Mouse (Mus musculus) small intestine, adult 2 months (tissue): ENCODE results near the gene Tmem184a. TPM values are rescaled to one million over a fixed set of nuclear protein-coding genes. Genes with fewer than 3 reads are reported as not detected.
A peak's percentile ranks its signal among the peaks of the same experiment; 100 is the strongest.

Experiments
- H3K27ac ChIP-seq: fragments of 200-500 bp; 2 replicates; pipeline ENCODE4 v1.5.1; 2012; ENCODE audit warnings: low read depth, low read length, control low read depth, inconsistent platforms; ENCODE audit not compliant: insufficient read depth
- H3K27me3 ChIP-seq: fragments of 200-500 bp; 2 replicates; pipeline ENCODE4 v1.6.1; 2012; ENCODE audit warnings: mild to moderate bottlenecking, moderate library complexity, low read length, inconsistent platforms; ENCODE audit not compliant: control insufficient read depth, insufficient read depth
- H3K36me3 ChIP-seq: fragments of 200-500 bp; 2 replicates; pipeline ENCODE4 v1.6.1; 2012; ENCODE audit warnings: mild to moderate bottlenecking, low read length, control low read depth, inconsistent platforms; ENCODE audit not compliant: control insufficient read depth, insufficient read depth
- H3K4me1 ChIP-seq: fragments of 200-500 bp; 2 replicates; pipeline ENCODE4 v1.6.1; 2012; ENCODE audit warnings: low read length, inconsistent platforms, mixed read lengths; ENCODE audit not compliant: control insufficient read depth, insufficient read depth, insufficient read length
- H3K4me3 ChIP-seq: fragments of 200-500 bp; 2 replicates; pipeline ENCODE4 v1.5.1; 2012; ENCODE audit warnings: low read depth, mild to moderate bottlenecking, control low read depth, inconsistent platforms, low read length, moderate library complexity
- CTCF ChIP-seq: fragments of 200-500 bp; IDR thresholded peaks from 2 replicates; pipeline ENCODE4 v1.5.1; 2012; ENCODE audit warnings: low read depth, mild to moderate bottlenecking, control low read depth, inconsistent platforms, low read length, moderate library complexity, mixed read lengths; ENCODE audit not compliant: insufficient replicate concordance, insufficient read length; ENCODE audit errors: extremely low read depth
- POLR2A ChIP-seq: fragments of 200-500 bp; IDR thresholded peaks from 2 replicates; pipeline ENCODE4 v1.6.1; 2012; ENCODE audit warnings: low read depth, mild to moderate bottlenecking, control low read depth, inconsistent platforms, low read length, moderate library complexity
- WGBS: fragments of 180-500 bp; shearing (Covaris S2); methylation state at CpG from one replicate; pipeline ENCODE4 v1.1.7; 2018; 5-methylcytosine and 5-hydroxymethylcytosine counted together
- polyA plus RNA-seq: library from polyadenylated mRNA; depleted of rRNA; stranded (reverse); fragments of >200 nt; gene quantifications from 2 replicates; pipeline ENCODE4 v1.2.3, GENCODE M21; 2012

The Tmem184a gene
- polyA plus RNA-seq, 1 experiment, result 416 TPM

DNA sequence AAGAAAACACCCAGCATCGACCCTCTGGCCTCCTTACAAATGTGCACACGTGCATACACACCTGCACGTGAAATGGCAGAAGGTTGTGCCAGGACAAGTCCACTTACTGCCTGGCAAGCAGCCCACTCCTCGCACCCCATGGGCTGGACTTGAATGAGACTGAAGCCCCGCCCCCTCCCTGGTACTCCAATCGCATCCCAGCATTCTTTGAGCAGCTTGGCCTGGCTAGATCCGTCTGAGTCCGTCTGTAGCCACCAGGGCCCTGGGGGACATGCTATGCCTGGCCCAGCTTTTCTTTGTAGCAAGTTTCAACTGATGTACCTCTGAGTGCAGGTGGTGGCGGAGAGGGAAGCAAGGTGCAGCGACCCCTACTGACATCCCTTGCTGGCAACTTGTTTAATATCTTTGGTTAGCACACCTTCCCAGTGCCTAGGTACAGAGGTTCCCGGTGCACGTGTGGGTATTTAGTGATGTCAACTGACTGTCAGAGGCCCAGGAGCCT is 16.1 kb downstream of the Tmem184a start:
- H3K27me3 ChIP-seq, result no peaks in the 10 kb centered on the region
- H3K36me3 ChIP-seq, result peaks cover 69% of the 10 kb centered on the region
- H3K27ac ChIP-seq, result peak overlapping the region; percentile 90
- H3K4me3 ChIP-seq, result no peak overlapping the region
- WGBS, result 13% methylated on average over 12 of the region's 12 CpGs
- TF ChIP-seq CTCF, result peak; percentile 53; the same call in 1 of the 2 replicates
- no peak; the same call in 1 of the 2 replicates for TF ChIP-seq POLR2A
- H3K4me1 ChIP-seq, result peaks cover 21% of the 10 kb centered on the region

DNA sequence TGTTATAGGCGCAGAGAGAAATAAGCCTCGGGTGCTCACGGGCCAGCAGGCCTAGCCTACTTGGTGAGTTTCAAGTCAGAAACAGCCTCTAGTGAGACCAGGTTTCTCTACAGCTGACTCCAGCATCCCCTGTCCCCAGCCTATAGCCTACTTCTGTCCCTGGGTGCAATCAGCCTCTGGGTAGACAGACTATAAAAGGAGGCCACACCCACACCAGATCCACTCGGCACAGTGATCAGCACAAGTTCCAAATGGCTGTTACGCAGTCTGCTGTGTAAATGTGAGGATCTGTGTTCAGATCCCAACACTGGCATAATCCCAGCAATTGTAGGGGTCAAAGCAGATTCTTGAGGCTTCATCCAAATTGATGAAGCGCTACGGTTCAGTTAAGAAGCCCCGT is 16.6 kb downstream of the Tmem184a start:
- TF ChIP-seq POLR2A (no peak), CTCF (no peak)
- Histone ChIP-seq H3K27ac (no peak overlapping the region), H3K27me3 (no peaks in the 10 kb centered on the region), H3K4me1 (peaks cover 21% of the 10 kb centered on the region), H3K36me3 (peaks cover 67% of the 10 kb centered on the region), H3K4me3 (no peak overlapping the region)
- 58% methylated on average over 8 of the region's 8 CpGs for WGBS

DNA sequence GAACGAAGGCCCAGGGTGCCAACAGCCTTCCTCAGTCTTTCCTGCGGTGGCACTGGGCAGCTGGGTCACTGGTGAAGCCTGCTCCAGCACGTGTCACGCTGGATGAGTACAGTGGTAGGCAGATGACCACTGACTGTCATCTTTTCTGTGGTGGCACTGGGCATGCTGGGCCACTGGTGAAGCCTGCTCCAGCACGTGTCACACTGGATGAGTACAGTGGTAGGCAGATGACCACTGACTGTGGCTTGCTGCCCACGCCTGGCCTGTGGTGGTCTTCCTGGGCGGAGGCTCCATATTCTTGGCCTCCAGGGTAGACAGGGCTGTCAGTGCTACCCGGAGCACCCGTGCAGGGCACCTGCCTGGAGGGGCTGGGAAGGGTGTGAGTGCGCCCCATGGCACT is 17.8 kb downstream of the Tmem184a start:
- WGBS, result 89% methylated on average over 10 of the region's 10 CpGs
- H3K27ac ChIP-seq, result no peak overlapping the region

DNA sequence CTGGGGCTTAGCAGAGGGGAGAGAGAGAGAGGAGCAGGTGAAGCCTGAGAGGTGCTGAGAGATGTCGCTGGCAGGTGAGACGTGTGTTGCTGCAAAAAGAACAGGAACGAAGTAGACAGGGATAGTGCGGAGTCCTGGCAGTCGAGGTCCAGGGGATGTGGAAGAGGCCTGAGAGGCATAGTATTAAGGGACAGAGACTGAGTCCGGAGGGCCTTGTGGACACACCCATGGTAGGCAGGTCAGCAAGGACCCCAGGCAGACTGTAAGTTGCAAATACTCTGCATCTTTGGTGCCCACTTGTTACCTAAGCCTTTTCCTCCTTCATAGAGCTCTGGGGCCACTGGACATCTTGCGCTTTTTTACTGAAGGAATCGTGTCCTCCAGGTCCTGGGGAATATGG is 18.5 kb downstream of the Tmem184a start:
- H3K36me3 ChIP-seq, result peaks cover 49% of the 10 kb centered on the region
- no peaks in the 10 kb centered on the region for H3K27me3 ChIP-seq
- no peak overlapping the region for H3K27ac ChIP-seq
- WGBS, result 93% methylated on average over 8 of the region's 8 CpGs
- TF ChIP-seq POLR2A (no peak), CTCF (no peak)
- no peak overlapping the region for H3K4me3 ChIP-seq
- H3K4me1 ChIP-seq, result peaks cover 37% of the 10 kb centered on the region

More for the DNA sequence above, 17.8 kb downstream of the Tmem184a start:
- H3K4me3 ChIP-seq, result no peak overlapping the region
- peaks cover 32% of the 10 kb centered on the region for H3K4me1 ChIP-seq
- peaks cover 55% of the 10 kb centered on the region for H3K36me3 ChIP-seq
- no peak for TF ChIP-seq CTCF
- TF ChIP-seq POLR2A, result no peak
- no peaks in the 10 kb centered on the region for H3K27me3 ChIP-seq

DNA sequence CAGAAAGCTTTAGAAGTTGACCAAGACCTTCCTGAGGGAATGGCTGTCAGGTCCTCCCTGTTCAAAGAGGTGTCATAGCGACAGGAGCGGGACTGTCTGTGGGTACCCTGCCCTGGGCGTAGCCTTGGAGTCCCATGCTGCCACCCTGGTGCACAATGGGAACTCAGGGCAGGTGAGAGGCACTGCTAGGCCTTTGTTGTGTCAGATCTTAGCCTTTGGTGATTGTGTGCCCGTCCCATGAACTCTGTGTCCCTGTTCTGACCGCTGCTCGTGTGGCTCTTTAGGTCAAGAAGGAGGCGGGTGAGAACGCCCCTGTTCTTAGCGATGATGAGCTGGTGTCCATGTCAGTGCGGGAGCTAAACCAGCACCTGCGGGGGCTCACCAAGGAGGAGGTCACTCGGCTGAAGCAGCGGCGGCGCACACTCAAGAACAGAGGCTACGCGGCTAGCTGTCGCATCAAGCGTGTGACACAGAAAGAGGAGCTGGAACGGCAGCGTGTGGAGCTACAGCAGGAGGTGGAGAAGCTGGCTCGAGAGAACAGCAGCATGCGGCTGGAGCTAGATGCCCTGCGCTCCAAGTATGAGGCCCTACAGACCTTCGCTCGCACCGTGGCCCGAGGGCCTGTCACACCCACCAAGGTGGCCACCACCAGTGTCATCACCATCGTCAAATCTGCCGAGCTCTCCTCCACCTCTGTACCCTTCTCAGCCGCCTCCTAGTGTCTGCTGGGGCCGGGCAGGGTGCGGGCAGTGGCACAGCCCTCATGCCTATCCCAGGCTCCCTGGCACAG is 19.7 kb downstream of the Tmem184a start:
- Histone ChIP-seq H3K36me3 (peaks cover 37% of the 10 kb centered on the region), H3K27me3 (no peaks in the 10 kb centered on the region), H3K4me3 (no peak overlapping the region), H3K4me1 (peaks cover 42% of the 10 kb centered on the region), H3K27ac (no peak overlapping the region)
- TF ChIP-seq CTCF (no peak), POLR2A (no peak)
- WGBS, result 92% methylated on average over 33 of the region's 33 CpGs

DNA sequence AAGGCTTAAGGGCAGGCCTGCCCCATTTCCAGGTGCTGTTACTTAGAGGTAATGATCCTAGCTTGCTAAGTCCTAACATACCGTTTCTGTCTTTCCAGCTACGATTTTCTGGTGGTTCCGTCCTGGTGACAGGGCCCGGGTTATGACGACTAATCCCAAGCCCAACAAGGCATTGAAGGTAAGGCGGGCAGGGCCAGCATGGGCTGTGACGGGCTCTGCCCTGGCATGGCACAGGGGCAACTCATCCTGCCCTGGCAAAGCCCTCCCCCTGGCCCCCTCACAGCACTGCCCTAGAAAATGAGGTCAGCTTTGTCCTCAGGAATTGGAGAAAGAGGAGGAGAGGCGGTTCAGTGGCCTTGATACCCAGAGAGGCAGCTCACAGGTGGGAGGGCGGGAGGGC is 20.7 kb downstream of the Tmem184a start:
- H3K4me1 ChIP-seq, result peaks cover 44% of the 10 kb centered on the region
- H3K27me3 ChIP-seq, result no peaks in the 10 kb centered on the region
- WGBS, result 92% methylated on average over 9 of the region's 9 CpGs
- no peak overlapping the region for H3K27ac ChIP-seq
- no peak for TF ChIP-seq CTCF
- no peak for TF ChIP-seq POLR2A
- peaks cover 37% of the 10 kb centered on the region for H3K36me3 ChIP-seq
- H3K4me3 ChIP-seq, result no peak overlapping the region

DNA sequence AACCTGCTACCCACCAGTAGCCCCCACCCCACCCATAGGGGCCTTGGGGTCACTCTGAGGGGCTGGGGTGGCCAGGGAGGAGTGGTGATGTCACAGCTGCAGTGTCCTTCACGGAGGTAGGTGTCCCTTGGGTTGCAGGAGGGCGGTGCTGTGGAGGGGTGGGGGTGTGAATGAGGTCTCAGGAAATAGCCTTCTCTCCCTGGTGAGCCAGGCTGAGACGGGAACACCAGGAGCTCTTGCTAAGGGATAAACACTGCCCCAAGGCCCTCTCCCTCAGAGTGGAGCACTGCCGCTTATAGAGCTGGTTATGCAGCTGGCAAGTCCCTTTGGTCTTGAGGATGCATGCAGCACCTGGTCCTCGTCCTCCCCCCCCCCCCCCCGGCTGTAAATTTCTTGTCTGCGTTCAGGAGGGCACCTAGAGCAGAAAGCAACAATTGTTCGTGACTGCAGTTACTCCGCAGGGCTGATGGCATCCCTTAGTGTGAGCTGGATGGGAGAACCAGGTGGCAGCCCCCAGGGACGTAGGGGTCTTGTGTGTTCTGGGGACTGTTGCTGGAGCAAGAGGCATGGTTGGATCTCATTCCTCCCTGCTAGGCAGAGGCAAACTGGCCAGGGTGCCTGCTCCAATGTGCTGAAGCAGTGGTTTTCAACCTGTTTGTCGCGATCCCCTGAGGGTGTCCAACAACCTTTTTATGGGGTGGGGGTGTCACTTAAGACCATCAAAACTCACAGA is 21.4 kb downstream of the Tmem184a start:
- no peak for TF ChIP-seq POLR2A
- no peak for TF ChIP-seq CTCF
- H3K4me3 ChIP-seq, result no peak overlapping the region
- WGBS, result 73% methylated on average over 12 of the region's 12 CpGs
- peaks cover 37% of the 10 kb centered on the region for H3K36me3 ChIP-seq
- peak overlapping the region; percentile 15; the same call in 1 of the 2 replicates for H3K27ac ChIP-seq
- H3K27me3 ChIP-seq, result no peaks in the 10 kb centered on the region
- peaks cover 42% of the 10 kb centered on the region for H3K4me1 ChIP-seq
